Mouse (Mus musculus) spleen, adult 2 months (tissue): Measurements from ENCODE around the gene Asprv1. TPM values are rescaled to one million over a fixed set of nuclear protein-coding genes. Genes with fewer than 3 reads are reported as not detected.

Source experiments
- DNase-seq, 2 experiments: peaks; one replicate each; pipeline versions ENCODE4 v3.0.0 to v3.0.0-alpha.2; 2012 to 2021; ENCODE audit warnings: low spot score in 2 of 2, low read depth in 1 of 2
- H3K27ac ChIP-seq: fragments of 200-500 bp; 2 replicates; pipeline ENCODE4 v1.5.1; 2012; ENCODE audit warnings: low read length, inconsistent platforms; ENCODE audit not compliant: insufficient read depth
- H3K27me3 ChIP-seq: fragments of 200-500 bp; 2 replicates; pipeline ENCODE4 v1.6.1; 2012; ENCODE audit warnings: mild to moderate bottlenecking, moderate library complexity, low read length, inconsistent platforms; ENCODE audit not compliant: control insufficient read depth, insufficient read depth
- H3K36me3 ChIP-seq: fragments of 200-500 bp; 2 replicates; pipeline ENCODE4 v1.6.1; 2012; ENCODE audit warnings: mild to moderate bottlenecking, low read length, inconsistent platforms; ENCODE audit not compliant: control insufficient read depth, insufficient read depth
- H3K4me1 ChIP-seq: fragments of 200-500 bp; 2 replicates; pipeline ENCODE4 v1.6.1; 2011; ENCODE audit warnings: inconsistent platforms; ENCODE audit not compliant: control insufficient read depth, insufficient read depth, insufficient read length
- H3K4me3 ChIP-seq: fragments of 200-500 bp; 2 replicates; pipeline ENCODE4 v1.5.1; 2011; ENCODE audit warnings: mild to moderate bottlenecking, inconsistent platforms; ENCODE audit not compliant: insufficient read depth, insufficient read length; ENCODE audit errors: extremely low read depth
- CTCF ChIP-seq: fragments of 200-500 bp; IDR thresholded peaks from 2 replicates; pipeline ENCODE4 v1.5.1; 2011; ENCODE audit warnings: mild to moderate bottlenecking, inconsistent platforms; ENCODE audit not compliant: insufficient read depth, insufficient read length, insufficient replicate concordance; ENCODE audit errors: extremely low read depth
- POLR2A ChIP-seq: fragments of 200-500 bp; IDR thresholded peaks from 2 replicates; pipeline ENCODE4 v1.6.1; 2011; ENCODE audit warnings: low read depth, low read length, inconsistent platforms
- WGBS: fragments of 180-500 bp; shearing (Covaris S2); methylation state at CpG from one replicate; pipeline ENCODE4 v1.1.7; 2018; 5-methylcytosine and 5-hydroxymethylcytosine counted together
- polyA plus RNA-seq: library from polyadenylated mRNA; depleted of rRNA; stranded (reverse); fragments of >200 nt; gene quantifications from 2 replicates; pipeline ENCODE4 v1.2.3, GENCODE M21; 2012; rRNA removed

Gene Asprv1
- 2.5 and 3.2 TPM in 2 replicates for polyA plus RNA-seq

DNA sequence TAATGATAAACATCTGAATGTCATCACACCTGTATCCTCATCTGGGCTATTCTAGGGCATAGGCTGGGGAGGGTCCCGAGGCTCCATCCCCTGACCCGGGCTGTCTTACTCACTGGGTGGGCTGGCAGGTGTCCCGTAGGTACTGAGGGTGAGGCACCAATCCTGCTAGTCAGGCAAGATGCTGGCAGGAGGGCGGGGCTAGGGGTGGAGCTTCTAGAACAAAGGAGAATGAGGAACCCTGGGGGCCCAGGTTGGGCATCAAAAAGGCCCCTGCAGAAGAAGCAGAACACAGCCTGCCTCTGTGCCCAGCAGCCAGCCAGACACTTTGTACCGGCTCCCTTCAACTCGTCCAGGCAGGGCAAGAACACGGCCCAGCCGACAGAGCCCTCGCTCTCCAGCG lies at the start of gene Asprv1:
Gene Asprv1 (plus strand): TSS at position 219 of the 400 bp plus-strand sequence.
- no peak for DNase-seq
- no peaks in the 10 kb centered on the region for H3K4me1 ChIP-seq
- no peak within 1 kb of the TSS for H3K4me3 ChIP-seq
- H3K27me3 ChIP-seq, result no peaks in the 10 kb centered on the region
- WGBS, result 66% methylated on average over 10 of the region's 10 CpGs
- H3K36me3 ChIP-seq, result no peaks in the 10 kb centered on the region
- no peak within 1 kb of the TSS for H3K27ac ChIP-seq
- TF ChIP-seq POLR2A (no peak), CTCF (no peak)

GRCm38 (mm10) chr6:86578396-86578795 lies 49.6 kb upstream of the Asprv1 start:
- no peak for DNase-seq
- no peaks in the 10 kb centered on the region for H3K27me3 ChIP-seq
- H3K27ac ChIP-seq, result no peak overlapping the region
- H3K36me3 ChIP-seq, result no peaks in the 10 kb centered on the region
- no peaks in the 10 kb centered on the region; the same call in 1 of the 2 replicates for H3K4me1 ChIP-seq
- 87% methylated on average over 2 of the region's 2 CpGs for WGBS
- no peak for TF ChIP-seq POLR2A
- TF ChIP-seq CTCF, result no peak
- no peak overlapping the region for H3K4me3 ChIP-seq

DNA sequence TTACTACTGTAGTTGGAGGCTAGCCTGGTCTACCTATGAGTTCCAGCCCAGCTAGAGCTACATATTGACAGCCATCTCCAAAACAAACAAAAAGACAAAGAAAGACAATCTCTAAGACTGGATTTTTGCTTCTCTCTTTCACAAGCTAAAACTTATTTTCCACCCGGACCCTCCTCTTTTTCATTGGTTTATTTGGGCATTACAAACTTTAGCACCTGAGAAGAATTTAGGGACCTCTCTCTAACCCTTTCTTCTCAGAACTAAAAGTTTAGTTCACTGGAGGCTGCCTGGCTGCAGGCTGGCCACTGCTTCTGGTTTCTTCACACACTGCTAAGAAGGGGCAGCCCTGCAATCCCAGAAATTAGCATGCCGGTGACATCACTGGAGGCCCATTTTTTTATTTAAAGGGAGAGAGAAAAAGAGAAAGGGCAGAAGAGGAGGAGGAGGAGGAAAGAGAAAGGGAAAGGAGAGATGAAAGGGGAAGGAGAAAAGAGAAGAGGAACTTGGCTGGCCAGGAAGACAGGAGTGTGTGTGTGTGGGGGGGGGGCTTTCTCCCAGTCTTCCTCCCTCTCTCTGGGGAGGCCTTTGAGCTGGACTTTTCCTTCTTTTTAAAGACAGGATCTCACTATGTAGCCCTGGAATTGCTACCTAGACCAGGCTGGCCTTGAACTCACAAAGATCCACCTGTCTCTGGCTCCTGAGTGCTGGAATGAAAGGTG lies 48.7 kb upstream of the Asprv1 start:
- H3K27ac ChIP-seq, result no peak overlapping the region
- H3K36me3 ChIP-seq, result no peaks in the 10 kb centered on the region
- DNase-seq, result no peak
- no peaks in the 10 kb centered on the region for H3K27me3 ChIP-seq
- no peak overlapping the region for H3K4me3 ChIP-seq
- TF ChIP-seq CTCF (no peak), POLR2A (no peak)
- peaks cover 5% of the 10 kb centered on the region; the same call in 1 of the 2 replicates for H3K4me1 ChIP-seq
- WGBS, result 46% methylated on average over 2 of the region's 2 CpGs

DNA sequence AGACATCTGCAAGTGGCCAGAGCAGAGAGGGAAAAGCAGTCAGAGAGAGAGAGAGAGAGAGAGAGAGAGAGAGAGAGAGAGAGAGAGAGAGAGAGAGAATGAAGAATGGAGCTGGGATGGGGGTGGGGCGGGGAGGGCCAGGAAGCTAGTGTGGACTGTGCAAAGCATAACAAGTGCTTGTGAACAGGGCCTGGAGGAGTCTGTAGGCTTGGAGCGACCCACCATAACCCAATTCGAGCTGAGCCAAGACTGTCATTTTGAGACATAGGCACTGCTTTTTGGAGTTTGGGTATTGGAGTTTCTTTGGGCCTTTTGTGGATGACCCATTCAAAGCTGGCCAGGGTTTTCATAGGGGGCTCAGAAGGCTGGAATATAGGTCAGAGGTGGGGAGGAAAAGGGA lies 48.0 kb upstream of the Asprv1 start:
- Histone ChIP-seq H3K27me3 (no peaks in the 10 kb centered on the region), H3K4me1 (peaks cover 10% of the 10 kb centered on the region; the same call in 1 of the 2 replicates), H3K4me3 (no peak overlapping the region), H3K27ac (no peak overlapping the region), H3K36me3 (no peaks in the 10 kb centered on the region)
- 91% methylated on average over 2 of the region's 3 CpGs for WGBS
- no peak for TF ChIP-seq CTCF
- no peak for TF ChIP-seq POLR2A
- no peak for DNase-seq

DNA sequence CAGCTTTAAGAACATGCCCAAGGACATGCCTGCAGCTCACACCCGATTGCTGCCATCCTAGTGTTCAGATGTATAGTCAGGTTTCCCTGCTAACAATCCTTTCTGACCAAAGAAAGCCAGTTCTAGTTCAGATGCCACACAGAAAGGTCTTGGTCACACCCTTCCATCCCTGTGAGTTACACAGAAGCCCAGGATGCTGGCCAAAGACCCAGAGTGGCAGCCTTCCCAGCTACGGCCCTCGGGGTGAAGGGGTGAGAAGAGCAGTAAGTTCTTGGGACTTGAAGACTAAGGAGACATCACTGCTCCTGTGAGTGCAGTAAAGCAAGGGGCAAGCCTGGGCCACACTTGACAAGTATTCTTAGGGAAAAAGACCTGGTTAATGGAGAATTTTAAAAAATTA lies 44.8 kb upstream of the Asprv1 start:
- Histone ChIP-seq H3K36me3 (no peaks in the 10 kb centered on the region), H3K4me1 (peaks cover 10% of the 10 kb centered on the region; the same call in 1 of the 2 replicates), H3K4me3 (no peak overlapping the region), H3K27ac (no peak overlapping the region), H3K27me3 (no peaks in the 10 kb centered on the region)
- WGBS, result 95% methylated on average over 3 of the region's 3 CpGs
- no peak for TF ChIP-seq CTCF
- no peak for TF ChIP-seq POLR2A
- no peak for DNase-seq

- H3K4me1 ChIP-seq, result peaks cover 10% of the 10 kb centered on the region; the same call in 1 of the 2 replicates
- H3K27me3 ChIP-seq, result no peaks in the 10 kb centered on the region
- peak overlapping the region; percentile 41 for H3K27ac ChIP-seq
- no peaks in the 10 kb centered on the region for H3K36me3 ChIP-seq
- DNase-seq, result no peak
- TF ChIP-seq POLR2A, result no peak
- TF ChIP-seq CTCF, result no peak
- no peak overlapping the region for H3K4me3 ChIP-seq
- WGBS, result 39% methylated on average over 8 of the region's 8 CpGs
Measured at GRCm38 (mm10) chr6:86583601-86584215, 44.3 kb upstream of the Asprv1 start.
